Mouse (Mus musculus) megakaryocyte, embryonic 14.5 days (primary cell): ENCODE results near the gene Vars.
"Not testable (repeated sequence)": the region's sequence is repeated elsewhere in the genome, so short reads cannot be mapped to it uniquely, and the experiment has no call there.

Experiments used
- FLI1 ChIP-seq: IDR thresholded peaks from 2 replicates; pipeline ENCODE4 v1.6.1; 2012; ENCODE audit warnings: low read length, inconsistent platforms, mixed read lengths
- GATA1 ChIP-seq: IDR thresholded peaks from 3 replicates; pipeline ENCODE4 v1.6.1; 2012; ENCODE audit warnings: mixed read lengths, low read length, inconsistent platforms, borderline replicate concordance

DNA sequence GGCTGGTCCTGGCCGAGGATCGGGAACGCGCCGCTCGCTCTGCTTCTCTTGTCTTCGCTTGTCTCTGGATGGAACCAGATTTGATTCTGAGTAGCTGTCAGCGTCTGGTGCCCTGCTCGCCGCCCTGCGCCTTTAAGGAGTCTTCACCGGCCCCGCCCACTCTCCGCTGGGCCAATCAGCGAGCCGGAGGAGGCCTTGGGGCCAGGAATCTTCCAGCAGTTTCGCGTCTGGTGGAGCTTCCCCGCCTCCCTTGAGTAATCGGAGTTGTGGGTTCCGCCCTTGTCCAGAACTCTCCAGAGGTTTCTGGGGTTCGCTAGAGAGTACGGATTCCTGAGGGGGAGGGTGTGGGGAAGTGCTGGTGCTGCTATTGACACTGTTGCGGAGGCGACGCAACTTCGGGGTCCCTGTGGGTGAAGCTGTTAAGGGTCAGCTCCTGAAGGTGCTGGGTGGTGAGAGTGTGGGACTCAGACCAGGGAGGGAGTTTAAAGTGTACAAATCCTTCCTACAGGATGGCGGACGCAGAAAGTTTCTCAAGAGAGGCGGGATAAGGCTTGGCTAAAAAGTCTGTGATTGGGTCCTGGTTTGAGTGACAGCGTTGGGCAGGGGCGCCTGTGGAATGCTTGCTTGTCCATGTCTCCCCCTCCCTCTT is 41.5 kb upstream of the Vars start, which contains the start of gene Hspa1b:
- TF ChIP-seq FLI1, GATA1: not testable (repeated sequence)
